Mouse (Mus musculus) heart, adult 8-10 months (tissue): ENCODE results near the gene Ssxb1. TPM values are rescaled to one million over a fixed set of nuclear protein-coding genes. Genes with fewer than 3 reads are reported as not detected.
"Not testable (repeated sequence)": the region's sequence is repeated elsewhere in the genome, so short reads cannot be mapped to it uniquely, and the experiment has no call there.

Experiments used
- DNase-seq: peaks from one replicate; pipeline ENCODE4 v3.0.0; 2022; ENCODE audit warnings: low spot score
- total RNA-seq, 4 experiments: library from RNA; stranded (reverse); gene quantifications; 2 replicates each; pipeline ENCODE4 v1.2.4; 2022

Ssxb1 gene
- total RNA-seq = not detected

DNA sequence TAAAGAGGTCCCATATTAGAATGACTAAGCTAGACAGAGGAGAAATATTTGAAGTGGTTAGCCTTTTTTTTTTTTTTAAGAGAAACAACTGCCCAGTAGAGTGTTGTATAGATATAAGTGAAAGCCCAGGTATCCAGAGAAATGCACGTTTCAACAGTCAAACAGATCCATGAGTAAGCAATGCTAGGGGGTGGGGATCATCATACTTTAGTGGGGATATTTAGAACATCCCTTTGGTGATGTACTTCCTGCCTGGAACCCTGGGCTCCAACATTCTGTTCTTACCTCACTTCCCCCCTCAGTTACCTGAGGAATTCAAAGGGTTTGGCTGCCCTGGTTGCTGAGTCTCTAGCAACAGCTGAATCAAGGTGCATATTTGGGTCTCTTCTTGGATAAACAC, at the start of gene Ssxb1:
Ssxb1 (plus strand) TSS at position 301 of the 400 bp plus-strand sequence.
- DNase-seq = not testable (repeated sequence)

DNA sequence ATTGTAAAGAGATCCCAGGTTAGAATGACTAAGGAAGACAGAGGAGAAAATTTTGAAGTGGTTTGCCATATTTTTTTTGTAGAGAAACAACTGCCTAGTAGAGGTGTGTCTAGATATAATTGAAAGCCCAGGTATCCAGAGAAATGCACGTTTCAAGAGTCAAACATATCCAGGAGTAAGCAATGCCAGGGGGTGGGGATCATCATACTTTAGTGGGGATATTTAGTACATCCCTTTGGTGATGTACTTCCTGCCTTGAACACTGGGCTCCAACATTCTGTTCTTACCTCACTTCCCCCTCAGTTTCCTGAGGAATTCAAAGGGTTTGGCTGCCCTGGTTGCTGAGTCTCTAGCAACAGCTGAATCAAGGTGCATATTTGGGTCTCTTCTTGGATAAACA, 46.4 kb upstream of the Ssxb1 start, which contains the start of gene Ssxb9:
Ssxb9 (plus strand) TSS at position 301 of the 400 bp plus-strand sequence.
- DNase-seq = not testable (repeated sequence)

DNA sequence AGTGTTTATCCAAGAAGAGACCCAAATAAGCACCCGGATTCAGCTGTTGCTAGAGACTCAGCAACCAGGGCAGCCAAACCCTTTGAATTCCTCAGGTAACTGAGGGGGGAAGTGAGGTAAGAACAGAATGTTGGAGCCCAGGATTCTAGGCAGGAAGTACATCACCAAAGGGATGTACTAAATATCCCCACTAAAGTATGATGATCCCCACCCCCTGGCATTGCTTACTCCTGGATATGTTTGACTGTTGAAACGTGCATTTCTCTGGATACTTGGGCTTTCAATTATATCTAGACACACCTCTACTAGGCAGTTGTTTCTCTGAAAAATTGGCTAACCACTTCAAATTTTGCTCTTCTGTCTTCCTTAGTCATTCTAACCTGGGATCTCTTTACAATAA, 48.5 kb downstream of the Ssxb1 start, which contains the start of gene Ssxb2:
Ssxb2 (minus strand) TSS at position 101 of the 400 bp plus-strand sequence.
- DNase-seq = not testable (repeated sequence)

Other genes starting within 250 kb of the Ssxb1 start
- gene Tbc1d25, start 237.1 kb upstream of the Ssxb1 start, total RNA-seq = 1 to 10 TPM; 3.1 to 5.5 (median 4.4) TPM
- gene Ebp, start 219.8 kb upstream of the Ssxb1 start, total RNA-seq = 10 to 100 TPM; 14.5 to 21.8 (median 17.8) TPM
- gene Porcn, start 206.8 kb upstream of the Ssxb1 start, total RNA-seq = 1 to 10 TPM; 2.1 to 3.9 (median 2.9) TPM
- 10 to 100 TPM in 3 of 4 experiments, 1 to 10 TPM in 1; 9.8 to 12.3 (median 11.2) TPM for gene Ftsj1, start 160.9 kb upstream of the Ssxb1 start, total RNA-seq
- gene Slc38a5, start 142.2 kb upstream of the Ssxb1 start, total RNA-seq = under 1 TPM in 3 of 4 experiments, not detected in 1; 0.31 to 0.98 (median 0.43) TPM
- gene Ssxb10, start 85.9 kb upstream of the Ssxb1 start, total RNA-seq = not detected
- not detected for gene Ssxb9, start 46.3 kb upstream of the Ssxb1 start, total RNA-seq
- gene Ssxb2, start 48.4 kb downstream of the Ssxb1 start, total RNA-seq = not detected
- gene Gm14459, start 111.6 kb downstream of the Ssxb1 start, total RNA-seq = not detected
- not detected for gene Ssxb6, start 134.9 kb downstream of the Ssxb1 start, total RNA-seq
- gene Ssxb3, start 178.5 kb downstream of the Ssxb1 start, total RNA-seq = not detected